Mouse (Mus musculus): ENCODE measurements around the gene Runx1.

GRCm38 (mm10) chr16:92609006-92609716 lies 216.8 kb downstream of the Runx1 start:
- no peak for TF ChIP-seq POLR2A (IDR thresholded peaks at IDR 0.05; ENCODE audit: borderline replicate concordance, extremely low read depth, low read depth, low read length)
- TF ChIP-seq CTCF (IDR thresholded peaks at IDR 0.05; ENCODE audit: insufficient read depth, low read length), result no peak

All from lung, adult 2 months (tissue).